Mouse (Mus musculus): ENCODE data around the gene Jsrp1. TPM values are rescaled to one million over a fixed set of nuclear protein-coding genes. Genes with fewer than 3 reads are reported as not detected.

Gene Jsrp1
- polyA plus RNA-seq (2015; fragmentation: Nextera tagmentation; extraction: Ambion mirVana): 0.31 TPM in 1 of 2 replicates, not detected in the other

GRCm38 (mm10) chr10:80813366-80813765 lies at the start of gene Jsrp1:
Gene Jsrp1, minus strand, starts transcription at chr10:80813498.
- H3K9me3 ChIP-seq: no peaks in the 10 kb centered on the region
- H3K4me3 ChIP-seq: no peak within 1 kb of the TSS
- H3K27ac ChIP-seq (replicated peaks): no peak within 1 kb of the TSS
- peaks cover 34% of the 10 kb centered on the region for H3K27me3 ChIP-seq
- H3K4me2 ChIP-seq (replicated peaks): no peak within 1 kb of the TSS
- H3K9ac ChIP-seq (replicated peaks): no peak within 1 kb of the TSS
- no peaks in the 10 kb centered on the region for H3K36me3 ChIP-seq
- WGBS: 72% methylated on average over 4 of the region's 4 CpGs
- peaks cover 10% of the 10 kb centered on the region for H3K4me1 ChIP-seq
- ATAC-seq (replicated peaks): no peak

DNA sequence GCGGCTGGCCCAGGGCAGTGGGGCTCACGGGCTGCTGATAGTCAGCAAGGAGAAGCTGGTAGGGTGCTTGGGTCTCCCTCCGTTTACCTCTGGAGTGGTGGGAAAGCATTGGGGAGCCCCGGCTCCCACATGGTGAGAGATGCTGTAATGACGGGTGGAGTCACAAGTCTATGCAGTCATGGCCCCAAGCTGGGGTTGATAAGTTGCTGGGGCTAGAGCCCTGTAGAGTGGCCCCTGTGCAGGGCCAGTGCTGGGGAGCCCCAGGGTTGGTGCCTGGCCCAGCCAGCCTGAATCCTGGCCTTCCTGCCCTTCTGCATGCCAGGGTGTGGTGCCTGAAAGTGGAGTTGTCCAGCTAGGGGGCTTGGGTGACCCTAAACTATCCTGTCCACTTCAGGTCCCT lies 49.0 kb upstream of the Jsrp1 start:
- Histone ChIP-seq H3K27me3 (no peaks in the 10 kb centered on the region), H3K4me1 (peaks cover 5% of the 10 kb centered on the region; the same call in 1 of the 2 replicates), H3K9ac (replicated peaks) (no peak overlapping the region), H3K36me3 (peaks cover 19% of the 10 kb centered on the region), H3K9me3 (no peaks in the 10 kb centered on the region), H3K27ac (replicated peaks) (no peak overlapping the region), H3K4me3 (no peak overlapping the region), H3K4me2 (replicated peaks) (no peak overlapping the region)
- no peak for ATAC-seq (replicated peaks)
- WGBS: 96% methylated on average over 5 of the region's 5 CpGs

GRCm38 (mm10) chr10:80858350-80858935 lies 45.1 kb upstream of the Jsrp1 start:
- no peak overlapping the region for H3K27ac ChIP-seq (replicated peaks)
- 89% methylated on average over 7 of the region's 7 CpGs for WGBS
- no peaks in the 10 kb centered on the region for H3K27me3 ChIP-seq
- no peak overlapping the region for H3K4me3 ChIP-seq
- H3K36me3 ChIP-seq: peaks cover 5% of the 10 kb centered on the region
- no peak for ATAC-seq (replicated peaks)
- no peak overlapping the region for H3K4me2 ChIP-seq (replicated peaks)
- no peak overlapping the region for H3K9ac ChIP-seq (replicated peaks)
- H3K9me3 ChIP-seq: no peaks in the 10 kb centered on the region
- peaks cover 35% of the 10 kb centered on the region for H3K4me1 ChIP-seq

- WGBS: 70% methylated on average over 3 of the region's 3 CpGs
- no peak for ATAC-seq (replicated peaks)
- H3K27ac ChIP-seq (replicated peaks): no peak overlapping the region
These were observed 44.5 kb upstream of the Jsrp1 start for GRCm38 (mm10) chr10:80857848-80858247.

GRCm38 (mm10) chr10:80857386-80857785 lies 44.1 kb upstream of the Jsrp1 start:
- Histone ChIP-seq H3K27me3 (no peaks in the 10 kb centered on the region), H3K4me3 (no peak overlapping the region), H3K4me1 (peaks cover 36% of the 10 kb centered on the region), H3K36me3 (peaks cover 12% of the 10 kb centered on the region; the same call in 1 of the 2 replicates), H3K27ac (replicated peaks) (no peak overlapping the region), H3K9me3 (no peaks in the 10 kb centered on the region), H3K9ac (replicated peaks) (0 out of 2 replicates have a peak overlapping the region, but pooled peaks have one; percentile 3), H3K4me2 (replicated peaks) (no peak overlapping the region)
- WGBS: 34% methylated on average over 8 of the region's 8 CpGs
- no peak for ATAC-seq (replicated peaks)

More at GRCm38 (mm10) chr10:80857848-80858247, 44.5 kb upstream of the Jsrp1 start:
- 0 out of 2 replicates have a peak overlapping the region, but pooled peaks have one; percentile 3 for H3K9ac ChIP-seq (replicated peaks)
- H3K9me3 ChIP-seq: no peaks in the 10 kb centered on the region
- no peak overlapping the region for H3K4me3 ChIP-seq
- no peaks in the 10 kb centered on the region for H3K27me3 ChIP-seq
- H3K4me2 ChIP-seq (replicated peaks): no peak overlapping the region
- H3K4me1 ChIP-seq: peaks cover 36% of the 10 kb centered on the region
- peaks cover 10% of the 10 kb centered on the region for H3K36me3 ChIP-seq

GRCm38 (mm10) chr10:80856908-80857307 lies 43.6 kb upstream of the Jsrp1 start:
- H3K4me3 ChIP-seq: 0 out of 2 replicates have a peak overlapping the region, but pooled peaks have one; percentile 72
- 84% methylated on average over 5 of the region's 5 CpGs for WGBS
- peaks cover 36% of the 10 kb centered on the region for H3K4me1 ChIP-seq
- no peaks in the 10 kb centered on the region for H3K27me3 ChIP-seq
- ATAC-seq (replicated peaks): no peak
- H3K27ac ChIP-seq (replicated peaks): no peak overlapping the region
- peaks cover 16% of the 10 kb centered on the region for H3K36me3 ChIP-seq
- no peak overlapping the region for H3K9ac ChIP-seq (replicated peaks)
- no peaks in the 10 kb centered on the region for H3K9me3 ChIP-seq
- no peak overlapping the region for H3K4me2 ChIP-seq (replicated peaks)

- no peaks in the 10 kb centered on the region for H3K9me3 ChIP-seq
- H3K4me2 ChIP-seq (replicated peaks): peak overlapping the region; percentile 96
- WGBS: 74% methylated on average over 3 of the region's 3 CpGs
- no peak overlapping the region for H3K27ac ChIP-seq (replicated peaks)
- H3K4me1 ChIP-seq: peaks cover 36% of the 10 kb centered on the region
- no peaks in the 10 kb centered on the region for H3K27me3 ChIP-seq
- no peak for ATAC-seq (replicated peaks)
- H3K4me3 ChIP-seq: peak overlapping the region; percentile 72
- H3K9ac ChIP-seq (replicated peaks): no peak overlapping the region; the same call in 1 of the 2 replicates
- peaks cover 20% of the 10 kb centered on the region for H3K36me3 ChIP-seq
These were observed 43.0 kb upstream of the Jsrp1 start for GRCm38 (mm10) chr10:80856267-80856666.

- H3K4me3 ChIP-seq: peak overlapping the region; percentile 72
- H3K4me2 ChIP-seq (replicated peaks): peak overlapping the region; percentile 96
- no peaks in the 10 kb centered on the region for H3K27me3 ChIP-seq
- H3K27ac ChIP-seq (replicated peaks): no peak overlapping the region
- peaks cover 26% of the 10 kb centered on the region for H3K36me3 ChIP-seq
- H3K4me1 ChIP-seq: peaks cover 36% of the 10 kb centered on the region
- WGBS: 19% methylated on average over 11 of the region's 11 CpGs
- no peaks in the 10 kb centered on the region for H3K9me3 ChIP-seq
- no peak for ATAC-seq (replicated peaks)
- peak overlapping the region; percentile 73 for H3K9ac ChIP-seq (replicated peaks)
These were observed 42.4 kb upstream of the Jsrp1 start for GRCm38 (mm10) chr10:80855749-80856073.

DNA sequence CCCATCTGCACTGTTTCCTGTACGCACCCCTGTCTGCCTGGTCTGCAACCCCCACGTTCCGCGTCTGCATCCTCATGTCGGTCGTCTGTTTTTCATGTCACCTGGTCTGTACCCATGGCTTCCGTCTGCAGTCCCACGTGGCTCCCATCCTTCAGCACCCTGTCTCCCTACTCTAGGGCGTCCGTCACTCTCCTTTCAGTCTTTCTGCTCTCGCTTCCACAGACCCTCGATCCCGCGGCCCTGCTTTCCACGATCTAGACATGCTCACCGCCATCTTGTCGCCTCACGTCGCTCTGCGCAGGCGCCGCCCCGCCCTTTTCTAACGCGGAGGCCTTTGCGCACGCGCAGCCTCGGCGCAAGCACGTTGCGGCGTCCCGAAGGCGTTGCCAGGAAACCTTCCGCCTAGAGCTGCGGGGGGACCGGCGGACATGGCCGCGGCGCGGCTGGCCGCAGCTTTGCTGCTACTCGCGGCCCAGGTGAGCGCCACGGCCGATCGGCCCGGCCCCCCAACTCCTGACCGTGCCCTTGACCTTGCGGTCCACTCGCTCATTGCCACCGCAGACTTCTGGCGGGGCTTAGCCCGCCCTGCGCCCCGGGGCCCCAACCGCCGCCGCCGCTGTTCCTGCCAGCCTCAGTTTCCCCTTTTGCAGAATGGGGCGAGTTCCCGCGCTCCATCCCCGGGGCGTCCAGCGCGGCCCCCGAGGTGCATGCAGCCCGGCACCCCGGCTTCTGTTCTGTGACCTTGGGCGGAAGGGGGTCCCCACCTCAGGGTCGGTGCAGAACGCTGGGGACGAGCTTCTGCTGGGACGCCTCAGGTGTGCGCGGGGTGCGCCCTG lies 41.8 kb upstream of the Jsrp1 start, which contains the start of the genes Lsm7 and Sppl2b:
Gene Lsm7, minus strand, starts transcription at position 297 of the 836 bp plus-strand sequence.
Gene Sppl2b, plus strand, starts transcription at position 363 of the 836 bp plus-strand sequence.
- Histone ChIP-seq H3K4me3 (peak within 1 kb of the TSS; percentile 72), H3K27ac (replicated peaks) (peak within 1 kb of the TSS; percentile 66), H3K27me3 (no peaks in the 10 kb centered on the region), H3K9ac (replicated peaks) (peak within 1 kb of the TSS; percentile 73), H3K9me3 (no peaks in the 10 kb centered on the region), H3K4me1 (peaks cover 36% of the 10 kb centered on the region), H3K4me2 (replicated peaks) (peak within 1 kb of the TSS; percentile 96), H3K36me3 (peaks cover 31% of the 10 kb centered on the region)
- under 1% methylated on average over 81 of the region's 81 CpGs for WGBS
- peak; percentile 84 for ATAC-seq (replicated peaks)

DNA sequence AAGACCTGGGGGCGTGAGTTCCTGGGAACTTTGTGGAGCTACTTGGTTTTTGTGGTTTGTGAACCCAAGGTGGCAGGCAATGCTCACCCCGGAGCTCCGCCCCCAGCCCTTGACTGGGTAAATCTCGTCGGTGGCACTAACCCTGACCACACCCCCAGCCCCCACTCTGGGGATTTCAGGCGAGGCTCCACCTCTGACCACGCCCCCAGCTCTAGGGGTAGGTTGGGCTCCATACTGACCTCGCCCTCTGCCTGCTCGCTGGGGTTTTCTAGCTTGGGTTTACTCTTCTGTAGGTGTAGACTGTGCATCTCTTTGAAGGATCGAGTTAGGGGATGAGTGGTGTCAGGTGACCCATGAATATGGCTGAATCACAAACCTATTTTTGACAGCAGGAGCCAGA lies 35.3 kb upstream of the Jsrp1 start:
- WGBS: 10% methylated on average over 10 of the region's 10 CpGs
- Histone ChIP-seq H3K4me3 (no peak overlapping the region), H3K36me3 (peaks cover 33% of the 10 kb centered on the region), H3K27ac (replicated peaks) (no peak overlapping the region), H3K27me3 (peaks cover 13% of the 10 kb centered on the region; the same call in 1 of the 2 replicates), H3K9me3 (no peaks in the 10 kb centered on the region), H3K4me2 (replicated peaks) (no peak overlapping the region), H3K4me1 (peaks cover 11% of the 10 kb centered on the region), H3K9ac (replicated peaks) (no peak overlapping the region)
- no peak for ATAC-seq (replicated peaks)

- WGBS: 71% methylated on average over 12 of the region's 12 CpGs
- Histone ChIP-seq H3K4me3 (no peak overlapping the region), H3K9me3 (no peaks in the 10 kb centered on the region), H3K4me1 (peaks cover 16% of the 10 kb centered on the region), H3K36me3 (peaks cover 7% of the 10 kb centered on the region; the same call in 1 of the 2 replicates), H3K4me2 (replicated peaks) (no peak overlapping the region), H3K27ac (replicated peaks) (no peak overlapping the region), H3K27me3 (peaks cover 26% of the 10 kb centered on the region), H3K9ac (replicated peaks) (no peak overlapping the region)
- no peak for ATAC-seq (replicated peaks)
These were observed 32.4 kb upstream of the Jsrp1 start for GRCm38 (mm10) chr10:80845732-80846131.

GRCm38 (mm10) chr10:80845055-80845693 lies 31.9 kb upstream of the Jsrp1 start:
- H3K9ac ChIP-seq (replicated peaks): no peak overlapping the region
- H3K4me1 ChIP-seq: peaks cover 16% of the 10 kb centered on the region
- H3K27me3 ChIP-seq: peaks cover 26% of the 10 kb centered on the region
- no peak for ATAC-seq (replicated peaks)
- no peaks in the 10 kb centered on the region for H3K9me3 ChIP-seq
- no peak overlapping the region for H3K27ac ChIP-seq (replicated peaks)
- H3K4me2 ChIP-seq (replicated peaks): no peak overlapping the region
- peaks cover 3% of the 10 kb centered on the region; the same call in 1 of the 2 replicates for H3K36me3 ChIP-seq
- 65% methylated on average over 8 of the region's 8 CpGs for WGBS
- no peak overlapping the region for H3K4me3 ChIP-seq

All from forebrain, embryonic 15.5 days (tissue).